Mouse (Mus musculus): Measurements from ENCODE around the gene Olfr638.

GRCm38 (mm10) chr7:104018953-104019352 is 20.4 kb downstream of the Olfr638 start:
- TF ChIP-seq CTCF (conservative IDR thresholded peaks at IDR 0.05; ENCODE audit: insufficient read depth, insufficient read length, low read depth, low read length): no peak
- TF ChIP-seq POLR2A (IDR thresholded peaks at IDR 0.05; ENCODE audit: low read depth, low read length): no peak

All from kidney, adult 2 months (tissue).